Mouse (Mus musculus) kidney, adult 2 months (tissue): Measurements from ENCODE around the gene 4930451I11Rik. TPM values are rescaled to one million over a fixed set of nuclear protein-coding genes. Genes with fewer than 3 reads are reported as not detected.

ENCODE experiments used
- DNase-seq: peaks from one replicate; pipeline ENCODE4 v3.0.0; 2021
- H3K27ac ChIP-seq: fragments of 200-500 bp; 2 replicates; pipeline ENCODE4 v1.5.1; 2012; ENCODE audit warnings: low read depth, low read length, control low read depth, inconsistent platforms; ENCODE audit not compliant: insufficient read depth
- H3K27me3 ChIP-seq: fragments of 200-500 bp; replicated peaks from 2 replicates; pipeline ENCODE4 v1.6.1; 2012; ENCODE audit warnings: mild to moderate bottlenecking, moderate library complexity, low read length, inconsistent platforms; ENCODE audit not compliant: control insufficient read depth, insufficient read depth
- H3K36me3 ChIP-seq: fragments of 200-500 bp; 2 replicates; pipeline ENCODE4 v1.6.1; 2012; ENCODE audit warnings: mild to moderate bottlenecking, moderate library complexity, low read length, inconsistent platforms; ENCODE audit not compliant: control insufficient read depth, insufficient read depth
- H3K4me1 ChIP-seq: fragments of 200-500 bp; 2 replicates; pipeline ENCODE4 v1.6.1; 2011; ENCODE audit warnings: low read length; ENCODE audit not compliant: control insufficient read depth, insufficient read depth
- H3K4me3 ChIP-seq: fragments of 200-500 bp; 2 replicates; pipeline ENCODE4 v1.5.1; 2011; ENCODE audit warnings: mild to moderate bottlenecking, low read depth, low read length, control low read depth; ENCODE audit not compliant: insufficient read depth
- CTCF ChIP-seq: fragments of 200-500 bp; conservative IDR thresholded peaks from 2 replicates; pipeline ENCODE4 v1.5.1; 2011; ENCODE audit warnings: low read depth, mild to moderate bottlenecking, control low read depth, low read length, moderate library complexity, mixed read lengths; ENCODE audit not compliant: insufficient read depth, insufficient read length
- POLR2A ChIP-seq: fragments of 200-500 bp; IDR thresholded peaks from one replicate; pipeline ENCODE4 v1.6.1; 2011; ENCODE audit warnings: low read depth, low read length, control low read depth
- WGBS: fragments of 180-500 bp; shearing (Covaris S2); methylation state at CpG from one replicate; pipeline ENCODE4 v1.1.7; 2018; 5-methylcytosine and 5-hydroxymethylcytosine counted together
- polyA plus RNA-seq: library from polyadenylated mRNA; depleted of rRNA; stranded (reverse); fragments of >200 nt; gene quantifications from 2 replicates; pipeline ENCODE4 v1.2.3, GENCODE M21; 2012

Gene 4930451I11Rik
- polyA plus RNA-seq, 1 experiment, result not detected

GRCm38 (mm10) chr7:126799468-126800268 is 31.8 kb downstream of the 4930451I11Rik start:
- peaks cover 6% of the 10 kb centered on the region; the same call in 1 of the 2 replicates for H3K36me3 ChIP-seq
- no peak for DNase-seq
- H3K27ac ChIP-seq, result peak overlapping the region; percentile 86
- peak overlapping the region; percentile 52 for H3K4me3 ChIP-seq
- peaks cover 3% of the 10 kb centered on the region; the same call in 1 of the 2 replicates for H3K4me1 ChIP-seq
- no peaks in the 10 kb centered on the region for H3K27me3 ChIP-seq
- peak; percentile 52 for TF ChIP-seq CTCF
- peak; percentile 81 for TF ChIP-seq POLR2A
- 4% methylated on average over 38 of the region's 38 CpGs for WGBS

- Histone ChIP-seq H3K27ac (peak overlapping the region; percentile 98), H3K27me3 (no peaks in the 10 kb centered on the region), H3K4me1 (peaks cover 3% of the 10 kb centered on the region; the same call in 1 of the 2 replicates), H3K4me3 (peak overlapping the region; percentile 93), H3K36me3 (peaks cover 6% of the 10 kb centered on the region; the same call in 1 of the 2 replicates)
- peak; percentile 99 for DNase-seq
- WGBS, result under 1% methylated on average over 36 of the region's 36 CpGs
- TF ChIP-seq CTCF (no peak; the same call in 1 of the 2 replicates), POLR2A (peak; percentile 99)
These were observed 32.4 kb downstream of the 4930451I11Rik start for GRCm38 (mm10) chr7:126799050-126799467.

- under 1% methylated on average over 40 of the region's 40 CpGs for WGBS
- Histone ChIP-seq H3K27ac (peak overlapping the region; percentile 98), H3K4me3 (peak overlapping the region; percentile 93), H3K36me3 (peaks cover 6% of the 10 kb centered on the region; the same call in 1 of the 2 replicates), H3K4me1 (peaks cover 3% of the 10 kb centered on the region; the same call in 1 of the 2 replicates), H3K27me3 (no peaks in the 10 kb centered on the region)
- DNase-seq, result peak; percentile 58
- no peak for TF ChIP-seq POLR2A
- no peak for TF ChIP-seq CTCF
These were observed 33.1 kb downstream of the 4930451I11Rik start for GRCm38 (mm10) chr7:126798127-126799049.

- peaks cover 6% of the 10 kb centered on the region; the same call in 1 of the 2 replicates for H3K4me1 ChIP-seq
- TF ChIP-seq CTCF (no peak), POLR2A (no peak)
- peak within 1 kb of the TSS; percentile 98 for H3K27ac ChIP-seq
- H3K36me3 ChIP-seq, result peaks cover 6% of the 10 kb centered on the region; the same call in 1 of the 2 replicates
- no peaks in the 10 kb centered on the region for H3K27me3 ChIP-seq
- DNase-seq, result peak; percentile 53
- 8% methylated on average over 21 of the region's 21 CpGs for WGBS
- H3K4me3 ChIP-seq, result peak within 1 kb of the TSS; percentile 93
These were observed 33.9 kb downstream of the 4930451I11Rik start, which contains the start of gene Fam57b for GRCm38 (mm10) chr7:126797411-126798126. Gene Fam57b, plus strand, starts transcription at chr7:126797668.

GRCm38 (mm10) chr7:126796350-126796932 is 35.0 kb downstream of the 4930451I11Rik start:
- DNase-seq, result no peak
- H3K27me3 ChIP-seq, result no peaks in the 10 kb centered on the region
- H3K36me3 ChIP-seq, result peaks cover 6% of the 10 kb centered on the region; the same call in 1 of the 2 replicates
- H3K4me1 ChIP-seq, result peaks cover 6% of the 10 kb centered on the region; the same call in 1 of the 2 replicates
- TF ChIP-seq POLR2A (no peak), CTCF (0 out of 2 replicates have a peak, but pooled peaks have one; percentile 21)
- 64% methylated on average over 8 of the region's 8 CpGs for WGBS
- H3K27ac ChIP-seq, result no peak overlapping the region
- H3K4me3 ChIP-seq, result no peak overlapping the region
